In genomic region chr12:85159592-85159991, GRCm38 (mm10) we compare ENCODE assay signal across 20 mouse cellular contexts. TPM values are rescaled to one million over a fixed set of nuclear protein-coding genes. Genes with fewer than 3 reads are reported as not detected.
DNase-seq lines count a peak whose midpoint lies in the region; ATAC-seq and TF ChIP-seq lines count a peak whose summit lies in the region.
"Had no signal": no experiment of that assay in that cellular context is flagged by ENCODE, and none has a peak within 500 bp of the region (broad histone marks: within the 10 kb centered on the region; RNA-seq: fewer than 3 reads in every experiment).

No protein-coding gene starts in this region.

- H3K4me3 ChIP-seq in heart, adult 2 months = no peak overlapping the region
- H3K4me3 ChIP-seq in heart, embryonic 11.5 days (ENCODE audit: low read depth, low read length) = no peak overlapping the region
- no peak overlapping the region for H3K4me3 ChIP-seq in midbrain, embryonic 10.5 days
- H3K4me3 ChIP-seq in kidney, adult 2 months (ENCODE audit: insufficient read depth, low read depth, low read length) = no peak overlapping the region
- no peak overlapping the region for H3K4me3 ChIP-seq in forebrain, embryonic 10.5 days
- H3K4me3 ChIP-seq: embryonic facial prominence, embryonic 12.5 days; liver, embryonic 13.5 days had no signal

- DNase-seq in heart, adult 2 months = peak; percentile 72 to 79
- DNase-seq in heart, adult 8-10 months (ENCODE audit: low spot score) = peak; percentile 75
- DNase-seq in heart, postnatal 25 days (ENCODE audit: low spot score) = peak; percentile 60
- DNase-seq in midbrain, embryonic 10.5 days (ENCODE audit: low spot score) = no peak
- DNase-seq in kidney, adult 2 months = no peak
- DNase-seq in forebrain, embryonic 10.5 days (ENCODE audit: extremely low spot score, low spot score) = no peak
- DNase-seq: adrenal gland, adult 2 months; cerebellum, adult 9-10 months; kidney, adult 9 months; left cerebral cortex, postnatal 4 days; liver, embryonic 13.5 days; lung, embryonic 14.5 days; lung, postnatal 36 days; right cerebral cortex, postnatal 25 days had no signal

- no peak for TF ChIP-seq POLR2A in heart, adult 2 months (IDR thresholded peaks at IDR 0.05; ENCODE audit: insufficient read depth, low read depth, low read length)
- TF ChIP-seq POLR2A in kidney, adult 2 months (IDR thresholded peaks at IDR 0.05; ENCODE audit: low read depth, low read length) = no peak

- ATAC-seq in heart, embryonic 11.5 days (replicated peaks; ENCODE audit: insufficient number of reproducible peaks, low FRiP score, low TSS enrichment) = no peak
- ATAC-seq: hindbrain, postnatal 0 days had no signal

- H3K4me2 ChIP-seq in heart, embryonic 11.5 days = no peak overlapping the region
- H3K4me2 ChIP-seq: embryonic facial prominence, embryonic 12.5 days; liver, embryonic 13.5 days; lung, embryonic 14.5 days had no signal

- H3K27me3 ChIP-seq in heart, adult 2 months (ENCODE audit: control insufficient read depth, insufficient read depth, low read length) = no peaks in the 10 kb centered on the region
- no peaks in the 10 kb centered on the region for H3K27me3 ChIP-seq in heart, embryonic 11.5 days (ENCODE audit: control insufficient read depth, insufficient read depth, low read length)
- no peaks in the 10 kb centered on the region for H3K27me3 ChIP-seq in midbrain, embryonic 10.5 days (ENCODE audit: low read depth, poor library complexity, severe bottlenecking)
- no peaks in the 10 kb centered on the region for H3K27me3 ChIP-seq in kidney, adult 2 months (replicated peaks; ENCODE audit: control insufficient read depth, insufficient read depth, low read length)
- H3K27me3 ChIP-seq in forebrain, embryonic 10.5 days (ENCODE audit: poor library complexity, severe bottlenecking) = no peaks in the 10 kb centered on the region
- H3K27me3 ChIP-seq: embryonic facial prominence, embryonic 12.5 days had no signal

- peaks cover 5% of the 10 kb centered on the region; the same call in 1 of the 2 replicates for H3K4me1 ChIP-seq in heart, adult 2 months (ENCODE audit: control insufficient read depth, insufficient read depth, low read length)
- H3K4me1 ChIP-seq in heart, embryonic 11.5 days (ENCODE audit: control insufficient read depth, insufficient read depth, low read length) = no peaks in the 10 kb centered on the region
- no peaks in the 10 kb centered on the region for H3K4me1 ChIP-seq in midbrain, embryonic 10.5 days
- no peaks in the 10 kb centered on the region for H3K4me1 ChIP-seq in kidney, adult 2 months (ENCODE audit: control insufficient read depth, insufficient read depth, low read length)
- no peaks in the 10 kb centered on the region for H3K4me1 ChIP-seq in forebrain, embryonic 10.5 days

- no peaks in the 10 kb centered on the region for H3K79me2 ChIP-seq in heart, adult 2 months (replicated peaks; ENCODE audit: control insufficient read depth, insufficient read depth, low read length)

- no peak for TF ChIP-seq CTCF in heart, adult 2 months (IDR thresholded peaks at IDR 0.05)
- no peak for TF ChIP-seq CTCF in kidney, adult 2 months (conservative IDR thresholded peaks at IDR 0.05; ENCODE audit: insufficient read depth, insufficient read length, low read depth, low read length)

- no peaks in the 10 kb centered on the region for H3K36me3 ChIP-seq in heart, adult 2 months (ENCODE audit: control insufficient read depth, insufficient read depth, low read length)
- H3K36me3 ChIP-seq in heart, embryonic 11.5 days (ENCODE audit: control insufficient read depth, insufficient read depth, low read length) = no peaks in the 10 kb centered on the region
- H3K36me3 ChIP-seq in midbrain, embryonic 10.5 days = no peaks in the 10 kb centered on the region
- H3K36me3 ChIP-seq in kidney, adult 2 months (ENCODE audit: control insufficient read depth, insufficient read depth, low read length) = no peaks in the 10 kb centered on the region
- no peaks in the 10 kb centered on the region for H3K36me3 ChIP-seq in forebrain, embryonic 10.5 days (replicated peaks)
- H3K36me3 ChIP-seq: embryonic facial prominence, embryonic 12.5 days; liver, embryonic 13.5 days had no signal

- peak overlapping the region; percentile 45 for H3K27ac ChIP-seq in heart, adult 2 months
- no peak overlapping the region for H3K27ac ChIP-seq in heart, embryonic 11.5 days (ENCODE audit: low read depth, low read length)
- no peak overlapping the region for H3K27ac ChIP-seq in midbrain, embryonic 10.5 days (replicated peaks)
- H3K27ac ChIP-seq in kidney, adult 2 months (ENCODE audit: insufficient read depth, low read depth, low read length) = no peak overlapping the region
- H3K27ac ChIP-seq in forebrain, embryonic 10.5 days = no peak overlapping the region
- H3K27ac ChIP-seq: embryonic facial prominence, embryonic 12.5 days; hindbrain, postnatal 0 days; liver, embryonic 13.5 days had no signal

- H3K9ac ChIP-seq in heart, adult 2 months (ENCODE audit: low read depth, low read length) = no peak overlapping the region
- H3K9ac ChIP-seq in heart, embryonic 11.5 days (ENCODE audit: low read depth, low read length) = no peak overlapping the region
- H3K9ac ChIP-seq: embryonic facial prominence, embryonic 12.5 days; liver, embryonic 13.5 days; lung, embryonic 14.5 days had no signal

- H3K9me3 ChIP-seq in heart, embryonic 11.5 days (replicated peaks; ENCODE audit: control insufficient read depth, low read length) = no peaks in the 10 kb centered on the region
- H3K9me3 ChIP-seq in midbrain, embryonic 10.5 days (replicated peaks) = no peaks in the 10 kb centered on the region
- no peaks in the 10 kb centered on the region for H3K9me3 ChIP-seq in forebrain, embryonic 10.5 days
- H3K9me3 ChIP-seq: embryonic facial prominence, embryonic 12.5 days; liver, embryonic 13.5 days had no signal

- intact Hi-C loops in heart, adult 2 months (cut with DNase I) = loop anchor here (5.0 to 10.0 kb wide), 2 partner anchors 33 to 325 kb away; no protein-coding TSS in a partner anchor
- intact Hi-C loops in heart, postnatal 25 days (cut with DNase I) = no loop called here

- peak; percentile 57; the same call in 1 of the 2 replicates for TF ChIP-seq EP300 in heart, adult 2 months (IDR thresholded peaks at IDR 0.05; ENCODE audit: insufficient read depth, low read depth, low read length)

- WGBS in heart, adult 2 months = 30% methylated on average over 5 of the region's 5 CpGs
- WGBS in heart, embryonic 11.5 days (ENCODE audit: insufficient replicate concordance) = 73% methylated on average over 5 of the region's 5 CpGs
- WGBS in midbrain, embryonic 10.5 days = 79% methylated on average over 5 of the region's 5 CpGs
- 69% methylated on average over 5 of the region's 5 CpGs for WGBS in kidney, adult 2 months
- WGBS in forebrain, embryonic 10.5 days = 89% methylated on average over 5 of the region's 5 CpGs

RNA-seq across cellular contexts. Expression of gene Rps6kl1, which starts 8.5 kb away (rescaled TPM):
- total RNA-seq in heart, adult 2 months (2021) = 1 to 10 TPM; 2.3 to 2.4 TPM
- 3.4 and 5.1 TPM in 2 replicates for polyA plus RNA-seq in heart, adult 2 months (2012; rRNA removed)
- 0.94 and 1.3 TPM in 2 replicates for polyA plus RNA-seq in heart, embryonic 11.5 days (2014; fragmentation: Nextera tagmentation; extraction: Ambion mirVana)
- total RNA-seq in heart, adult 8-10 months (2022) = 1 to 10 TPM; 1.7 to 3.5 (median 2.8) TPM
- total RNA-seq in heart, postnatal 25 days (2021) = 1 to 10 TPM; 2.6 to 4.3 TPM
- 1.7 and 2.6 TPM in 2 replicates for polyA plus RNA-seq in midbrain, embryonic 10.5 days (2016; fragmentation: Nextera tagmentation; extraction: Ambion mirVana)
- polyA plus RNA-seq in kidney, adult 2 months (2012; rRNA removed) = 0.89 and 0.98 TPM in 2 replicates
- polyA plus RNA-seq in forebrain, embryonic 10.5 days (2016; fragmentation: Nextera tagmentation; extraction: Ambion mirVana) = 0.89 and 1.0 TPM in 2 replicates
- total RNA-seq: common myeloid progenitor, adult 5-6 weeks; hematopoietic stem cell, adult 5-6 weeks; megakaryocyte-erythroid progenitor cell, adult 5-6 weeks had no signal

RNA-seq across cellular contexts. Expression of gene Pgf, which starts 18.0 kb away (rescaled TPM):
- 1 to 10 TPM; 5.4 to 5.7 TPM for total RNA-seq in heart, adult 2 months (2021)
- 4.3 and 4.6 TPM in 2 replicates for polyA plus RNA-seq in heart, adult 2 months (2012; rRNA removed)
- polyA plus RNA-seq in heart, embryonic 11.5 days (2014; fragmentation: Nextera tagmentation; extraction: Ambion mirVana) = 9.0 and 12.7 TPM in 2 replicates
- 1 to 10 TPM; 3.7 to 5.1 (median 4.1) TPM for total RNA-seq in heart, adult 8-10 months (2022)
- 1 to 10 TPM; 3.3 to 4.4 TPM for total RNA-seq in heart, postnatal 25 days (2021)
- polyA plus RNA-seq in midbrain, embryonic 10.5 days (2016; fragmentation: Nextera tagmentation; extraction: Ambion mirVana) = 2.9 and 3.9 TPM in 2 replicates
- polyA plus RNA-seq in kidney, adult 2 months (2012; rRNA removed) = 1.1 and 1.2 TPM in 2 replicates
- polyA plus RNA-seq in forebrain, embryonic 10.5 days (2016; fragmentation: Nextera tagmentation; extraction: Ambion mirVana) = 2.5 and 3.1 TPM in 2 replicates
- total RNA-seq: common myeloid progenitor, adult 5-6 weeks; megakaryocyte-erythroid progenitor cell, adult 5-6 weeks had no signal

RNA-seq across cellular contexts. Expression of gene Dlst, which starts 49.0 kb away (rescaled TPM):
- 100 to 1,000 TPM; 668 to 715 TPM for total RNA-seq in heart, adult 2 months (2021)
- polyA plus RNA-seq in heart, adult 2 months (2012; rRNA removed) = 423 and 709 TPM in 2 replicates
- polyA plus RNA-seq in heart, embryonic 11.5 days (2014; fragmentation: Nextera tagmentation; extraction: Ambion mirVana) = 170 and 200 TPM in 2 replicates
- 100 to 1,000 TPM; 715 to 820 (median 788) TPM for total RNA-seq in heart, adult 8-10 months (2022)
- total RNA-seq in heart, postnatal 25 days (2021) = 100 to 1,000 TPM; 830 to 838 TPM
- 110 and 111 TPM in 2 replicates for polyA plus RNA-seq in midbrain, embryonic 10.5 days (2016; fragmentation: Nextera tagmentation; extraction: Ambion mirVana)
- 294 and 312 TPM in 2 replicates for polyA plus RNA-seq in kidney, adult 2 months (2012; rRNA removed)
- 113 and 122 TPM in 2 replicates for polyA plus RNA-seq in forebrain, embryonic 10.5 days (2016; fragmentation: Nextera tagmentation; extraction: Ambion mirVana)

RNA-seq across cellular contexts. Expression of gene Prox2, which starts 49.0 kb away (rescaled TPM):
- total RNA-seq in heart, adult 2 months (2021) = 1 to 10 TPM; 1.2 to 1.5 TPM
- 1.1 and 1.7 TPM in 2 replicates for polyA plus RNA-seq in heart, adult 2 months (2012; rRNA removed)
- polyA plus RNA-seq in heart, embryonic 11.5 days (2014; fragmentation: Nextera tagmentation; extraction: Ambion mirVana) = 2.5 and 3.1 TPM in 2 replicates
- 1 to 10 TPM; 1.1 to 3.0 (median 1.8) TPM for total RNA-seq in heart, adult 8-10 months (2022)
- total RNA-seq in heart, postnatal 25 days (2021) = 1 to 10 TPM; 1.5 to 1.8 TPM
- 2.3 and 3.5 TPM in 2 replicates for polyA plus RNA-seq in midbrain, embryonic 10.5 days (2016; fragmentation: Nextera tagmentation; extraction: Ambion mirVana)
- 2.0 and 2.4 TPM in 2 replicates for polyA plus RNA-seq in kidney, adult 2 months (2012; rRNA removed)
- 2.3 and 2.7 TPM in 2 replicates for polyA plus RNA-seq in forebrain, embryonic 10.5 days (2016; fragmentation: Nextera tagmentation; extraction: Ambion mirVana)

RNA-seq across cellular contexts. Expression of gene Eif2b2, which starts 59.7 kb away (rescaled TPM):
- 10 to 100 TPM; 40.3 to 45.8 TPM for total RNA-seq in heart, adult 2 months (2021)
- 60.2 and 63.1 TPM in 2 replicates for polyA plus RNA-seq in heart, adult 2 months (2012; rRNA removed)
- polyA plus RNA-seq in heart, embryonic 11.5 days (2014; fragmentation: Nextera tagmentation; extraction: Ambion mirVana) = 60.4 and 60.6 TPM in 2 replicates
- 10 to 100 TPM; 39.5 to 50.6 (median 45.2) TPM for total RNA-seq in heart, adult 8-10 months (2022)
- total RNA-seq in heart, postnatal 25 days (2021) = 10 to 100 TPM; 48.2 to 49.3 TPM
- 120 and 121 TPM in 2 replicates for polyA plus RNA-seq in midbrain, embryonic 10.5 days (2016; fragmentation: Nextera tagmentation; extraction: Ambion mirVana)
- polyA plus RNA-seq in kidney, adult 2 months (2012; rRNA removed) = 101 and 112 TPM in 2 replicates
- 123 and 129 TPM in 2 replicates for polyA plus RNA-seq in forebrain, embryonic 10.5 days (2016; fragmentation: Nextera tagmentation; extraction: Ambion mirVana)

Comparison
In these comparisons a context has a peak if more than half of its experiments do, and no peak if none do; other contexts are left out.
1. DNase-seq: peak in heart, adult 2 months (2 of 2), heart, adult 8-10 months (single experiment) and heart, postnatal 25 days (single experiment); none in midbrain, embryonic 10.5 days (single experiment), kidney, adult 2 months (single experiment) and forebrain, embryonic 10.5 days (single experiment).